Mouse (Mus musculus): ENCODE measurements at regions not wholly inside any gene's neighbourhood (a gene's known extent, or its start where the extent isn't known, plus 50 kb on each side); places are given as distances from the start of the nearest gene placed in this dataset.
A peak's percentile ranks its signal among the peaks of the same experiment; 100 is the strongest.

DNA sequence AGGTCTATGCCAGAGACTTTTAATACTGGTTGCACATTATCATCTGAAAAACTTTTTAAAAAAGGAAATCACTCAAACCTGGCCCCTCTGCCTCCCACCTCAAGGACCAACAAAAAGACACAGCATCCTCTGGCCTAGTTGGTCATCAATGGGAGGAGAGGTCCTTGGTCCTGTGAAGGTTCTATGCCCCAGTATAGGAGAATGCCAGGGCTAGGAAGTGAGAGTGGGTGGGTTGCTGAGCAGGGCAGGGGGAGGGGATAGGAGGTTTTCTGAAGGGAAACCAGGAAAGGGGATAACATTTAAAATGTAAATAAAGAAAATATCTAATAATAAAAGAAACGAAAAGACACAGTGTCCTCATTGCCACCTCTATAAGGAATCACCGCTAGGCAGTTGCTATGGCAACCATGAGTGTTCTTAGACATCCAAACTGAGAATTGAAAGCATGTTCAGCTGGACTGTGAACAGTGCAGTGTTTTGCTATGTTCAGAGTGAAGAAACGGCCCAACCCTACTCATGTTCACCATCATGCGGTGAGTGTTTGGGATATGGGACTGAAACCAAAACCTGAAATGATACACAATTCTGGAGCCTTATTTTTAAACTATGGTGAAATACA, 82.5 kb upstream of the 4933402D24Rik start:
- DNase-seq (ENCODE audit: low spot score in 2 of 2), result no peak

DNA sequence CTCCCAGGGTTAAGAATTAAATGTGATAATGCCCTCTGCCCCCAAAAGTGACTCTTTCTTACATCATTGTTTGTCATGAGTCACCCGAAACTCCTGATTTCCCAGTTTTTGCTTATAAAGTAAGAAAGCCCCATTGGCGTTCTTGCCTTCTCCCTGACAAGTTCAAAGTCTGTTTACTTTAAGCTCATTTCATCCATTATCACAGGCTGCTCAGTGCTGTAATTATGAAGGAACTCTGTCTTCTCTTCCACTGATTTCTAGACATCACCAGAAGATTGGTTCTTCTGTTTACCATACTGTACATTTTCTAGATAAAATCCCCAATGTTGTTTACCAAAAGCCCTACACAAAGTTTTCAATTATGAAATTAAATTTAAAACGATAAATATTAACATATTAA, 81.2 kb upstream of the 4933402D24Rik start:
- DNase-seq (ENCODE audit: low spot score in 2 of 2), result no peak

DNA sequence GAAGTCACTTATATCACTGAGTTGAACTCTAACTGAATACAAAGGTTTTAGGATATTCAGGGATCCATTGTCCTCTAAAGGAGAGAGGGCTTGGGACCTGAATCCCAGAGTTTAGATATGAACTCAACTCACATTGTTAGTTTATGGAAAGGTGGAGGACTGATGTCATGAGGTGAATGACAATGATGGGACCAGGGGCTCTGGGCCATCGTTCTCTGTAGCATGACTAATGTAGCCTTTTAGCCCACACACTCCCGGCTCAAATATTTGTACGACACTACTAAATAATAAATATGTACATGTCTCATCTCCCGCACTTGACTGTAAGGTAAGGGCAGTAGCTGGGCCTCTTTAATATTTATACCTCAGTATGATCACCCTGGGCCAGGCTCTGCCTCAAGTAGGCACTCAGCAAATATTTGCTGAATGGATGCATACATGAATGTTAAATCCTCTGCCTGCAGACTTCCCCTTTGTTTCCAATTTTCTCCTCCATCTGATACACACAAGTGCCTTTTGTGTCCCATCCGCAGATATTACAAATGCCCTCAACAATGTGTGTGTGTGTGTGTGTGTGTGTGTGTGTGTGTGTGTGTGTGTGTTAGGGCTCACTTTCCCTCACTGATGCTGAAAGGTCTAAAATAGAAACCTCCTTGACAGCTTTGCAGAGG, 59.2 kb upstream of the 4933402D24Rik start:
- DNase-seq (ENCODE audit: low spot score in 2 of 2), result no peak

DNA sequence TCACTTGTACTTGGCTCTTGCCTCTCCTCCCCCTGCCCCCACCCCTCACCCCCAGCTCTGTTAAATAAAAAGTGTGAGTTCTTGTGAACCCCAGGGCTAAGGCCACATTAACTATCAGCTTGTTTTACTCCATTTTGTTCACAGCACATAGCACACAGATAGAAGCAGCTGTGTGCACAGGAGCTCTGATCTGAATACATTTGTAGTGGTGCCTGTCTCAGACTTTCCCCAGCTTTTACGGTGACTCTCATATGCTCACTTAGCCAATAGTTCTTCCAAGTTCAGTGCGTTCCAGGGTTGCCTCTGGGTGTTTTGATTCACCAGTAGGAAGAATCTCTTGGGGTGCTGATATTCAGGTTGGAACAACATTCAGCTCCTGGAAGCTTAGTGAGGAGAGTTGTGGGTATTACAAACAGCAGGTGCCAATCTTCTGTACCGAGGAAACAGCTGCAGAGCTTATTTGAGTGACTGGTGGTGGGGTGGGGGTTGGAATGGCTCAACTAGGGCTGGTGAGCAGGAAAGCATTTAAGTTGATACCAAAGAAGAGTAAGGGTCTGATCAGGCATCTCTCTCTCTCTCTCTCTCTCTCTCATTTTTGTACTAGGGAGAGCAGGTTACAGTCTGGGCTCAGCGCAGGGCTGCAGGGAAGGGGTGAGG, 51.7 kb upstream of the 4933402D24Rik start:
- no peak for DNase-seq (ENCODE audit: low spot score in 2 of 2)

DNA sequence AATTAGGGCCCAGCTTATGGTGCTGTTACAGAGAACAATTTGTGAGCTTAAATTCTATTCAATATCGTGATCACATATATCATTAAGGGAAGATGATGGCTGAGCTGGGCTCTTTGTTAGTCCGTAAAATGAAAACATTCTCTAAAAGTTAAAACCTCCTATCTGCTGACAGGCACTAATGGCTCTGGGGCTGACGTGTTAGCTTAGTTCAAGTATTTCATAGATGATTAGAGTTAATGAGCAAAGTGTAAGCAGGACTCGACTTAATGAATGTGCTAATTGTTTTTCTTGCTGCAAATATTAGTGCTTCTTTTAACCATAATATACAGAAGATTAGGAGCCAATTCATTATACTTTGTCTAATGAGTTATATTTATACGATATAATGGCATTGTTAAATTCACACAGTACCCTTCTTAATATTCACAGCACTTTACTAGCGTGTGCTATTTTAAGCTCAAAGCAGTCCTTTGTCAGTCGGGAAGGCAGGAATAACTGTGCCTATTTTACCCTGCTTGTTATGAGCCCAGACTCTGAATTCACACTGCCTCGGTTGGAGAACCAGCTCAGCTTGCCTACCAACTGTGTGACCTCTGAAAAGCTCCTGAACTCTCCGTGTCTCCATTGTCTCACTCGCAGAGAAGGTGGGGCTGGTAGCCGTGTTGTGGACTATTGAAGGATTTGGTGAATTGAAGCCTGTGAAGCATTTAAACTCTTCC, 50.6 kb upstream of the 4933402D24Rik start:
- peak; percentile 17 to 35 for DNase-seq (ENCODE audit: low spot score in 2 of 2)
